Mouse (Mus musculus): ENCODE results near the gene Txn2.

- no peak for TF ChIP-seq CTCF (IDR thresholded peaks at IDR 0.05; ENCODE audit: low read depth, low read length)
- TF ChIP-seq TAL1 (conservative IDR thresholded peaks at IDR 0.05; ENCODE audit: low read depth, low read length), result no peak
- TF ChIP-seq GATA1 (IDR thresholded peaks at IDR 0.05; ENCODE audit: borderline replicate concordance, low read length), result no peak
- TF ChIP-seq GATA2 (IDR thresholded peaks at IDR 0.05; ENCODE audit: borderline replicate concordance, low read depth, low read length), result no peak
Measured at GRCm38 (mm10) chr15:77914507-77914906, 14.3 kb downstream of the Txn2 start.
